Mouse (Mus musculus) megakaryocyte, adult 5-6 weeks (primary cell): ENCODE data around the gene Aco1. TPM values are rescaled to one million over a fixed set of nuclear protein-coding genes. Genes with fewer than 3 reads are reported as not detected.
A peak's percentile ranks its signal among the peaks of the same experiment; 100 is the strongest.

ENCODE experiments used
- ATAC-seq: 2 replicates; pipeline ENCODE4 v1.8.0; 2016; ENCODE audit warnings: mild to moderate bottlenecking, inconsistent platforms; ENCODE audit not compliant: poor library complexity, severe bottlenecking
- total RNA-seq, 2 experiments: library from RNA; stranded (forward) in 1 of 2; stranded (reverse) in 1 of 2; fragments of 153-499, 151-499 nt in 1 of 2; fragments of 221-1000, 200-1000 nt in 1 of 2; gene quantifications; 2 replicates each; pipeline versions ENCODE4 v1.2.3 to v1.2.4; 2015 to 2017

The Aco1 gene
- total RNA-seq, 2 experiments from 2014 or later = 16.1 to 21.0 TPM

DNA sequence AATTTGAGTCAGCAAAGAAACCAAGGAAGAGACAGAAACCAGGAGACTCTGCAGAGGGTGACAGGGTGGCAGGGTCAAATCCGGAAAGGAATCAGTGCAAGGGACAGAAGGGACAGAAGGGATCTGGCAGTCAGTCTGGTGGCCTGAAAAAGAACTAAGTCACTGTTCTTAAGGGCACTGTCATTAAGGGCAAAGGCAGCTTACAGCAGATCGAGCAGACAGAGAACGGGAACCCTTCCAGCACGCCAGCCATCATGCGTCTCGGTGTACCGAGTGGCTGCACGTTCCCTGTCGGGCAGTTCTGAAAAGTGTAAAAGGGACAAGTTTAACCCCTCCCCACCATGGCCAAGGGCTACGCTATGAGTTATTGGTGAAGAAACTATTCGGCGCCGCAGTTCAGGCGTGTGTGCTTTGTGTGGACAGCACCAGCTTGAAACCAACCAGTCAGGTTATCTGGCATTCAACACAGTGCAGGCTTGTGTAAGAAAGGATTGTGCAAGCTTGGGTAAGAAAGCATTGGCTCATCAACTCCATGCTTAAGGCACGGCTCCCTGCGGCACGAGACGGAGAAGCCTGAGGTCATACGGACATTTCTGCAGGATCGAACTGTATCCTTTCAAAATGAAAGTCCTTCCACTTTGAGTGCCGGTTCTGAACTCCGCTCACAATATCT lies 62.5 kb downstream of the Aco1 start:
- peak; percentile 59 for ATAC-seq

DNA sequence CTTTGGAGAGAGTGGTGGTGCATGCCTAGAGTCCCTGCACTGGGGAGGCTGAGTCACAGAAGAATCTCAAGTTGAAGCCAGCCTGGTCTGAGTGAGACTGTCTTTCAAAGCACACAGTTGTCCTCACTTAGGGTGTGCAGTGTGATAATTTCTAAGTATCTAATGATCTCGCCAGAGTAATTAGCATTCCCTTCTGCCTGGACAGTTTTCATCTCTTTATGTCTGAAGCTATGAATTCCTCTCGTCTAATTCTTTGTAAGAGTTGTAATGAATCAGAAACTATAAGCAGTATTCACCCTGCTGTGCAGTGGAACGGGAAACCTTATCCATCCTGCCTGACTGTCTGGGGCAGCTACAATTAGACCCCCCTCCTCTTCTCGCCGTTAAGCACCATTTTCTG lies 64.8 kb downstream of the Aco1 start:
- ATAC-seq = no peak

DNA sequence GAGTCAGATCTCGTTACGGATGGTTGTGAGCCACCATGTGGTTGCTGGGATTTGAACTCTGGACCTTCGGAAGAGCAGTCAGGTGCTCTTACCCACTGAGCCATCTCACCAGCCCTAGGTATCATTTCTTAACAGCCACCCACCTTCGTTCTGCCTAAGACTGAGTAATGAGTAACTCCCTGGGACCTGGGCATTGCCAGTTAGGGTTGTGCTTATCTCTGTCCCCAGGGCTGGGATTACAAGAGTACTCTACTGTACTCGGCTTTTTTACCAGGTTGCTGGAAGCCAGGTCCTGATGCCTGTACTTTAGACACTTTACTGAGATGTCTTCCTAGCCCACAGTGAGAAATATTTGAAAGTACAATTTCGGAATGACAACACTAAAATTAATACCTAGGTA lies 69.3 kb downstream of the Aco1 start:
- ATAC-seq = no peak

DNA sequence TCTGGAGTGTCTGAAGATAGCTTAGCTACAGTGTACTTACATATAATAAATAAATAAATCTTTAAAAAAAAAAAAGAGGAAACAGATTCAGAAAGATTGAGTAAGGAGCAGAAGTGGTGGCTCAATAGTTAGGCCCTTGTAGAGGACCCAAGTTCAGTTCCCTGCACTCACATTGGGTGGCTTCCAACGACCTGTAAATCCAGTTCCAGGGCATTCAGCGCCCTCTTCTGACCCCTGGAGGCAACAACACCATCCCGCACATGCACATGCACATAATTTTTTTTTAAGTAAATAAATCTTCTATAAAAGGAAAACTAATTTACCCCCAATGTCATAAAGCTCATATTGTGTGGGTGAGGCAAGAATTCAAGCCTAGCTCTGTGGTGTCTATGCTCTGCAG lies 75.0 kb downstream of the Aco1 start:
- no peak for ATAC-seq

- ATAC-seq = peak; percentile 62
Observed at GRCm38 (mm10) chr4:40218382-40218781, 75.5 kb downstream of the Aco1 start.

- ATAC-seq = no peak
Observed at GRCm38 (mm10) chr4:40220437-40220836, 77.6 kb downstream of the Aco1 start.

DNA sequence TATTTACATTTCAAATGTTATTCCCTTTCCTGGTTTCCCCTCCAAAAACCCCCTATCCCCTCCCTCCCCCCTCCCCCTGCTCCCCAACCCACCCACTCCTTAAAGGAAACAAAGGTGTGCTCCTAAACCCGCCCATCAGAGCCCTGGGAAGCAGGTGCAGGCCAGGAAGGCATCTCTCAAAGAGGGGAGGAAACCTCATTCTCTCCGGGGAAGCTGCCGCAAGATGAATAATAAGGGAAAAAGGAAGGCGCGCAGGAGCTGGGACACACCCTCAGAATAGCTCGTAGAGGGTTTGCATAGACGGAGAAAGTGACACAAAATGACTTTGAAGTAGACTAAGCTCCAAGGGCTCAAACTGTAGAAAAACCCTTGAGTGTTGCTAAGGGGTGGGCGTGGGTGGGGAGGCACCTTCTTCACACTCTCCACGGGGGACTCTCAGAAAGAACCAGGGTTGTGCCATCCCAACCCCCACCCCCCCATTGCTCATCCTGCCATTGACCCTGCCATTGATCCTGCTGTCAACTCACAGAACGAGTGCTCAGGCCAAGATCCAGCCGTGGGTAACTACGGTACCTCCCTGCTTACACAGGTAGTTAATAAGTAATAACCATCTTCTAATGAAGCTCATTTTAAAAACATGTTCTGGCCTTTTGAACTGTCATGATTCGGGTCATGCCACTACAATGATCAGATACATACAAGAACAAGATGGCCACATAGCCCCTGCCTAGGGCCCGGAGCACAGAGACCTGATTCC lies 78.3 kb downstream of the Aco1 start:
- no peak for ATAC-seq

- ATAC-seq = no peak
Observed at GRCm38 (mm10) chr4:40221876-40222585, 79.2 kb downstream of the Aco1 start.

DNA sequence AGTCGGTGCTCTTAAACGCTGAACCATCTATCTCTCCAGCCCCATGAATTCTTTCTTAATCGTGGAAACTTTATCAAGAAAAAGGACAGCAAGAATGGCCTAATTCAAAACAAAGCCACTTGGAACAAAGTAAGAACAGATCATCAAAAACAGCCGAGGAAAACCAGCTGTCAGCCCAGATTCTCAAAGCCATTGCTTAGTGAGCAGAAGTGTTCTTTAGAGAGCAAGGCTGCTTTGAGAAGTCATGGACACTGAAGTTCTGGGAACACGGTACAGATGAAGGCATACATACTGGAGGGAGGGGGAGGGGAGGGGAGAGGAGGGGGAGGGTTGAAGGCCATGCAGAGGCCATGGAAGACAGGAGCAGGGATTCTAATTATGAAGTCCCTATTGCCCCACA lies 83.2 kb downstream of the Aco1 start:
- no peak for ATAC-seq

DNA sequence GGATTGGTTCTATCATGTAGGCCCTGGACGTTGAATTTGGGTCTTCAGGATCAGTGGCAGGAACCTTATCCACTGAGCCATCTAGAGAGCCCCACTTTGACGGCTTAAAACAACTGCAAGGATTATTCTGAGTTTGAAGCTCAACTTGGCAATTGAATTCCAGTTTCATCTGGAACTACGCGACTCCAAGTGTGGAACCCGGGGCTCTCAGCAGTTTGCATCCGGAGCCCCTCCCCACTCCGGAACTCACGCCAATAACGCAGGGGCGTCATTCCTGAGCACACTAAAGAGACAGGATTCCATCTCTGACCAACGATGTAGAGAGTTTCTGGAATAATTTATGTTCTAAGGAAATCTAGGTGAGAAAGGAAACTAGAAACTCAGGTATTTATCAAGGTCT lies 84.2 kb downstream of the Aco1 start:
- no peak for ATAC-seq

- no peak for ATAC-seq
Observed at GRCm38 (mm10) chr4:40227886-40228285, 85.0 kb downstream of the Aco1 start.

- peak; percentile 77 for ATAC-seq
Observed at GRCm38 (mm10) chr4:40229723-40230122, 86.8 kb downstream of the Aco1 start.

- ATAC-seq = no peak
Observed at GRCm38 (mm10) chr4:40233062-40233664, 90.3 kb downstream of the Aco1 start.

- no peak for ATAC-seq
Observed at GRCm38 (mm10) chr4:40234256-40234655, 91.4 kb downstream of the Aco1 start.

DNA sequence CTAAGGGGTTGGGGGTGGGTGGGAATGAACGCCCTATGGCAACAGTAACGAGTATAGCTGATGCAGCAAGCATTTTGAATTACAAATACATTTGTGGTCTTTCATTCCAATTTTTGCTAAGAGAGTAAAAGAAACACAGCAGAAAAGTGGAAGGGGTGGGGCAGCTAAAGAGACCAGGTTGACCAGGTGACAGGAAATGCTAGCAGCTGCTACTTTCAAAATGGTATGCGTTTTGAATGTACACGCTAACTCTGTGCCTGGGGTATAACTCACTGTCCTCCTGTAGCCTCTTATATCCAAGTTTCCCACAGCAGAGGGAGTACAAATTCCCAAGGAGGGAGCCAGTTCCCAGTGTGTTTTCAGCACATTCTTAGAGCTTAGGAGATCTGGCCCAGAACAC lies 93.9 kb downstream of the Aco1 start:
- no peak for ATAC-seq

GRCm38 (mm10) chr4:40238483-40239408 lies 95.9 kb downstream of the Aco1 start:
- ATAC-seq = peak; percentile 64

DNA sequence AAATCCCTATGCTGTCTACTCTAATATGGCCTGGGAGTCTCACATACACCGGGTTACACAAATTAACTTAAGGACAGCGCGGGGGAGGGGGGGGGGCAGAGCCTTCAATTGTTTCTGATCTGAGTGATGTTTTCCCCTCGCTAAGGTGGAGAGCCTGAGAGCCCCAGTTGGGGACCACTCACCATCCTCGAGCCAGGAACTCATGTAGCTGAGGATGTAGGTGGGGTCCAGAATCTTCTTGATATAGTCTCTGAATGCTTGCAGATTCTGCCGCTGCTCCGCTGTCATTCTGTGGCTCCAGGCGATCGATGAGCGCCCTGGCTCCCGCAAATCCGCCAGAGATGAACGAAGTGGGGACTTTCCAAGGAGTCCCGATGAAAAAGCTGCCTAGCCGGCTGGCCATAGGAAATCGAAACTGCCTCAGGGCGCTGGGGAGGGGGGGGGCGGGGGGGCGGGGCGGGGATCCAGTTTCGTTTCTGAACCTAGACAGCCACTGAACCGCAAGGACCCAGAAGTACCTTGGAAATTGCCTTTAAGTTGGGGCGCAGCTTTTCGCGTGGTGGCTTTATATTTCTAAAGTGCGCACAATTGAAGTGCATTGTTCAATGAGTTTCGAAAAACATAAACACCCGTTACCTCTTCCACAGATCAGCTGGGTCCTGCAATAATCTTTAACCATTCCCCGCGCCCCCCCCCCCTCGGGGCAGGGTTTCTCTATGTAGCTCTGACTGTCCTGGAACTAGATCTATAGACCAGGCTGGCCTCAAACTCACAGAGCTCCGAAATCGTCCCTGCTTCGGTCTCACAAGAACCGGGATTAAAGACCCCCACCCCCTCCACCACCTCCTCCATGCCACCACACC lies 96.8 kb downstream of the Aco1 start, which contains the start of gene Ddx58:
Gene Ddx58, minus strand, starts transcription at position 420 of the 863 bp plus-strand sequence.
- ATAC-seq = peak; percentile 59

GRCm38 (mm10) chr4:40240272-40240744 lies 97.4 kb downstream of the Aco1 start:
- no peak for ATAC-seq

GRCm38 (mm10) chr4:40241928-40242327 lies 99.0 kb downstream of the Aco1 start:
- ATAC-seq = no peak
